Mouse (Mus musculus) thymus, adult 2 months (tissue): ENCODE results near the gene Umad1.

Experiments
- CTCF ChIP-seq: fragments of 200-500 bp; IDR thresholded peaks from 2 replicates; pipeline ENCODE4 v1.5.1; 2012; ENCODE audit warnings: mild to moderate bottlenecking, control low read depth, low read length, moderate library complexity, borderline replicate concordance; ENCODE audit not compliant: control insufficient read depth, poor library complexity, insufficient read depth; ENCODE audit errors: extremely low read depth
- POLR2A ChIP-seq: fragments of 200-500 bp; IDR thresholded peaks from 2 replicates; pipeline ENCODE4 v1.6.1; 2012; ENCODE audit warnings: mild to moderate bottlenecking, low read length, control low read depth, moderate library complexity; ENCODE audit not compliant: control insufficient read depth, poor library complexity, insufficient read depth; ENCODE audit errors: extremely low read depth

GRCm38 (mm10) chr6:8473498-8473897 is 214.4 kb downstream of the Umad1 start:
- no peak for TF ChIP-seq CTCF
- TF ChIP-seq POLR2A, result no peak
